Mouse (Mus musculus) embryonic facial prominence, embryonic 13.5 days (tissue): ENCODE data around the gene Atp8b5. TPM values are rescaled to one million over a fixed set of nuclear protein-coding genes. Genes with fewer than 3 reads are reported as not detected.

Source experiments
- ATAC-seq: fragments of 200-750 bp; cut with Nextera tagmentation; 2 replicates; pipeline ENCODE4 v1.8.0; 2017; ENCODE audit warnings: low read depth; ENCODE audit not compliant: insufficient number of reproducible peaks, insufficient read depth, low FRiP score, low TSS enrichment
- H3K27ac ChIP-seq: fragments of 300-500 bp; sonication (generic); 2 replicates; pipeline ENCODE4 v1.5.1; 2015; ENCODE audit warnings: moderate library complexity, mild to moderate bottlenecking, inconsistent platforms
- H3K27me3 ChIP-seq: fragments of 300-500 bp; sonication (generic); 2 replicates; pipeline ENCODE4 v1.6.1; 2015; ENCODE audit warnings: mild to moderate bottlenecking, inconsistent platforms
- H3K36me3 ChIP-seq: fragments of 300-500 bp; sonication (generic); 2 replicates; pipeline ENCODE4 v1.6.1; 2015; ENCODE audit warnings: mild to moderate bottlenecking, inconsistent platforms
- H3K4me1 ChIP-seq: fragments of 300-500 bp; sonication (generic); 2 replicates; pipeline ENCODE4 v1.6.1; 2015; ENCODE audit warnings: inconsistent platforms
- H3K4me2 ChIP-seq: fragments of 300-500 bp; sonication (generic); 2 replicates; pipeline ENCODE4 v1.6.1; 2015; ENCODE audit warnings: moderate library complexity, mild to moderate bottlenecking, inconsistent platforms
- H3K4me3 ChIP-seq: fragments of 300-500 bp; sonication (generic); 2 replicates; pipeline ENCODE4 v1.5.1; 2015; ENCODE audit warnings: mild to moderate bottlenecking, inconsistent platforms
- H3K9ac ChIP-seq: fragments of 300-500 bp; sonication (generic); 2 replicates; pipeline ENCODE4 v1.6.1; 2015; ENCODE audit warnings: mild to moderate bottlenecking, inconsistent platforms
- H3K9me3 ChIP-seq: fragments of 300-500 bp; sonication (generic); 2 replicates; pipeline ENCODE4 v1.6.1; 2016; ENCODE audit warnings: inconsistent platforms
- WGBS: fragments of 180-500 bp; shearing (Covaris S2); methylation state at CpG from one replicate; pipeline ENCODE4 v1.1.7; 2015; ENCODE audit warnings: mixed read lengths; 5-methylcytosine and 5-hydroxymethylcytosine counted together
- polyA plus RNA-seq: library from polyadenylated mRNA; unstranded; fragments of >200 nt; fragmentation: Nextera tagmentation; extraction: Ambion mirVana; gene quantifications from 2 replicates; pipeline ENCODE4 v1.2.1, GENCODE M21; 2015

Gene Atp8b5
- polyA plus RNA-seq, 1 experiment from 2014 or later: 0.41 TPM

- Histone ChIP-seq H3K36me3 (no peaks in the 10 kb centered on the region; the same call in 1 of the 2 replicates), H3K4me2 (peak overlapping the region; percentile 44), H3K4me1 (peaks cover 57% of the 10 kb centered on the region), H3K4me3 (no peak overlapping the region), H3K9me3 (no peaks in the 10 kb centered on the region), H3K27me3 (no peaks in the 10 kb centered on the region), H3K9ac (0 out of 2 replicates have a peak overlapping the region, but pooled peaks have one; percentile 52), H3K27ac (peak overlapping the region; percentile 55; the same call in 1 of the 2 replicates)
- ATAC-seq: no peak
- WGBS: 67% methylated on average over 31 of the region's 31 CpGs
Observed at GRCm38 (mm10) chr4:43399391-43400131, 132.6 kb downstream of the Atp8b5 start.

GRCm38 (mm10) chr4:43400976-43401375 lies 134.0 kb downstream of the Atp8b5 start:
- ATAC-seq: no peak
- Histone ChIP-seq H3K27me3 (no peaks in the 10 kb centered on the region), H3K9me3 (no peaks in the 10 kb centered on the region), H3K27ac (peak overlapping the region; percentile 7; the same call in 1 of the 2 replicates), H3K4me2 (peak overlapping the region; percentile 22; the same call in 1 of the 2 replicates), H3K36me3 (no peaks in the 10 kb centered on the region; the same call in 1 of the 2 replicates), H3K4me1 (peaks cover 66% of the 10 kb centered on the region), H3K4me3 (0 out of 2 replicates have a peak overlapping the region, but pooled peaks have one; percentile 4), H3K9ac (peak overlapping the region; percentile 52; the same call in 1 of the 2 replicates)
- 16% methylated on average over 10 of the region's 10 CpGs for WGBS

GRCm38 (mm10) chr4:43401486-43401885 lies 134.5 kb downstream of the Atp8b5 start:
- Histone ChIP-seq H3K9ac (peak overlapping the region; percentile 52; the same call in 1 of the 2 replicates), H3K9me3 (no peaks in the 10 kb centered on the region), H3K36me3 (no peaks in the 10 kb centered on the region; the same call in 1 of the 2 replicates), H3K27me3 (no peaks in the 10 kb centered on the region), H3K4me3 (no peak overlapping the region), H3K4me1 (peaks cover 65% of the 10 kb centered on the region), H3K27ac (peak overlapping the region; percentile 7; the same call in 1 of the 2 replicates), H3K4me2 (0 out of 2 replicates have a peak overlapping the region, but pooled peaks have one; percentile 22)
- ATAC-seq: no peak
- 70% methylated on average over 10 of the region's 10 CpGs for WGBS

GRCm38 (mm10) chr4:43402212-43402611 lies 135.3 kb downstream of the Atp8b5 start:
- Histone ChIP-seq H3K9ac (no peak overlapping the region), H3K9me3 (no peaks in the 10 kb centered on the region), H3K4me1 (peaks cover 66% of the 10 kb centered on the region), H3K27ac (no peak overlapping the region), H3K4me3 (no peak overlapping the region), H3K4me2 (no peak overlapping the region), H3K27me3 (no peaks in the 10 kb centered on the region), H3K36me3 (no peaks in the 10 kb centered on the region; the same call in 1 of the 2 replicates)
- no peak for ATAC-seq
- WGBS: 73% methylated on average over 9 of the region's 9 CpGs

GRCm38 (mm10) chr4:43404697-43405096 lies 137.7 kb downstream of the Atp8b5 start:
- ATAC-seq: no peak
- no peaks in the 10 kb centered on the region for H3K27me3 ChIP-seq
- H3K4me2 ChIP-seq: no peak overlapping the region
- H3K9me3 ChIP-seq: no peaks in the 10 kb centered on the region
- H3K9ac ChIP-seq: no peak overlapping the region
- H3K4me1 ChIP-seq: peaks cover 60% of the 10 kb centered on the region
- WGBS: 89% methylated on average over 10 of the region's 10 CpGs
- no peaks in the 10 kb centered on the region; the same call in 1 of the 2 replicates for H3K36me3 ChIP-seq
- H3K4me3 ChIP-seq: no peak overlapping the region
- no peak overlapping the region; the same call in 1 of the 2 replicates for H3K27ac ChIP-seq

- WGBS: under 1% methylated on average over 28 of the region's 28 CpGs
- H3K4me1 ChIP-seq: peaks cover 43% of the 10 kb centered on the region
Observed at GRCm38 (mm10) chr4:43406162-43406971, 139.4 kb downstream of the Atp8b5 start.

GRCm38 (mm10) chr4:43407071-43407920 lies 140.3 kb downstream of the Atp8b5 start:
- Histone ChIP-seq H3K9ac (peak overlapping the region; percentile 79), H3K4me3 (peak overlapping the region; percentile 59), H3K4me1 (peaks cover 34% of the 10 kb centered on the region), H3K36me3 (no peaks in the 10 kb centered on the region; the same call in 1 of the 2 replicates), H3K27ac (peak overlapping the region; percentile 84), H3K4me2 (peak overlapping the region; percentile 74), H3K27me3 (no peaks in the 10 kb centered on the region), H3K9me3 (no peaks in the 10 kb centered on the region)
- ATAC-seq: no peak
- 65% methylated on average over 12 of the region's 12 CpGs for WGBS

More at GRCm38 (mm10) chr4:43406162-43406971, 139.4 kb downstream of the Atp8b5 start:
- ATAC-seq: peak; percentile 90
- H3K27ac ChIP-seq: peak overlapping the region; percentile 84
- H3K4me2 ChIP-seq: peak overlapping the region; percentile 74
- H3K4me3 ChIP-seq: peak overlapping the region; percentile 59
- no peaks in the 10 kb centered on the region; the same call in 1 of the 2 replicates for H3K36me3 ChIP-seq
- H3K9ac ChIP-seq: peak overlapping the region; percentile 79
- H3K27me3 ChIP-seq: no peaks in the 10 kb centered on the region
- H3K9me3 ChIP-seq: no peaks in the 10 kb centered on the region

GRCm38 (mm10) chr4:43414761-43415160 lies 147.8 kb downstream of the Atp8b5 start:
- no peak overlapping the region for H3K4me3 ChIP-seq
- no peaks in the 10 kb centered on the region for H3K27me3 ChIP-seq
- H3K36me3 ChIP-seq: peaks cover 42% of the 10 kb centered on the region
- ATAC-seq: no peak
- no peak overlapping the region for H3K9ac ChIP-seq
- no peaks in the 10 kb centered on the region for H3K9me3 ChIP-seq
- H3K27ac ChIP-seq: no peak overlapping the region
- H3K4me1 ChIP-seq: peaks cover 5% of the 10 kb centered on the region; the same call in 1 of the 2 replicates
- WGBS: 88% methylated on average over 14 of the region's 14 CpGs
- no peak overlapping the region for H3K4me2 ChIP-seq

GRCm38 (mm10) chr4:43415221-43416070 lies 148.5 kb downstream of the Atp8b5 start:
- Histone ChIP-seq H3K9me3 (no peaks in the 10 kb centered on the region), H3K4me1 (peaks cover 10% of the 10 kb centered on the region), H3K4me3 (no peak overlapping the region), H3K27ac (no peak overlapping the region), H3K27me3 (no peaks in the 10 kb centered on the region), H3K4me2 (no peak overlapping the region), H3K36me3 (peaks cover 42% of the 10 kb centered on the region), H3K9ac (no peak overlapping the region)
- no peak for ATAC-seq
- WGBS: 93% methylated on average over 29 of the region's 29 CpGs

- H3K9ac ChIP-seq: no peak overlapping the region
- no peak overlapping the region for H3K27ac ChIP-seq
- H3K9me3 ChIP-seq: no peaks in the 10 kb centered on the region
- peaks cover 10% of the 10 kb centered on the region for H3K4me1 ChIP-seq
- H3K36me3 ChIP-seq: peaks cover 44% of the 10 kb centered on the region
- WGBS: 93% methylated on average over 22 of the region's 22 CpGs
- no peak overlapping the region for H3K4me3 ChIP-seq
- no peaks in the 10 kb centered on the region for H3K27me3 ChIP-seq
- H3K4me2 ChIP-seq: no peak overlapping the region
- no peak for ATAC-seq
Observed at GRCm38 (mm10) chr4:43416071-43416490, 149.1 kb downstream of the Atp8b5 start.
